Mouse (Mus musculus): ENCODE measurements around the gene Casp8.
"Not testable (repeated sequence)": the region's sequence is repeated elsewhere in the genome, so short reads cannot be mapped to it uniquely, and the experiment has no call there.

- not testable (repeated sequence) for TF ChIP-seq CTCF (IDR thresholded peaks at IDR 0.05; ENCODE audit: control insufficient read depth, insufficient read depth, low read length); POLR2A (IDR thresholded peaks at IDR 0.05; ENCODE audit: borderline replicate concordance, control insufficient read depth, low read depth, low read length)
Observed at GRCm38 (mm10) chr1:58859738-58860365, 64.7 kb downstream of the Casp8 start.

Data from bone marrow, adult 2 months (tissue).